Mouse (Mus musculus): Measurements from ENCODE around the gene Rsbn1.

DNA sequence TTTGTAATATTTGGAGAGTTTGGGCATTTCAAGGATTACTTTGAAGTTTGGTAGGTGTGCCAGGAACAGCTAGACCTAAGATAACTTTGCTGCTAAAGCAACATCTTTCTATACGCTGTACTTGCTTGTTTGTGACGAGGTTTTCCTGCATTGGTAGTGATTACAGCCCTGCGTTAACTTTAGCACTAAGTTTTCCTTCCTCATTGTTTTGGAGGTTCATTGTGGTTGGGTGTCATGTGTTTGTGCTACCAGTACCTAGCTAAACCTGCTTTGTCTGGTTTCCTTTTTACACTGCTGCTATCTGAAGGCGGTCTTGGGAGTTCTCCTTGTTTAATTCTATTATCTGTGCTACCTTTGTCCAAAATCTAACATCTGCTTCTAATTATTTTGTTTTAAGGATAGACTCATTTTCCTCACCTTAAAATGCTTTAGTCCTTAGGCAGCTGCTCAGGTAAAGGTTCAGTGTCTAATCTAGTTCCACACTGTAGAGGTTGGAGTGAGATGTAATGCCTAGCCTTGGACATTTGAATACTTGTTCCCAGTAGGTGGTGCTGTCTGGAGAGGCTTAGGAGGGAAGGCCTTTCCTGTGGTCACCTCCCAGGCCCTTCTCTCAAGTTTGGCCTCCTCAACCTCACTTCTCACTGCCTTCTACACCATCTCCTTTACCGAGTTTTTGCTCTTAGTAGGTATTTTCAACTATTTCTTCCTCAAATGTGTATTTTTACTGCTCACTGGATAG, 96.2 kb downstream of the Rsbn1 start:
- no peak for TF ChIP-seq SRF (IDR thresholded peaks at IDR 0.05; ENCODE audit: control insufficient read depth, insufficient read length, low read depth)
- TF ChIP-seq POLR2AphosphoS2 (IDR thresholded peaks at IDR 0.05; ENCODE audit: insufficient read length, low read depth) = no peak
- no peak for TF ChIP-seq POLR2A (IDR thresholded peaks at IDR 0.05; ENCODE audit: insufficient read length, low read depth)
- no peak for TF ChIP-seq MAX (IDR thresholded peaks at IDR 0.05; ENCODE audit: low read depth)
- no peak for TF ChIP-seq TCF12 (IDR thresholded peaks at IDR 0.05; ENCODE audit: insufficient read depth, poor library complexity, severe bottlenecking)
- TF ChIP-seq TCF3 (IDR thresholded peaks at IDR 0.05; ENCODE audit: insufficient read length, low read depth) = no peak
- no peak for TF ChIP-seq CEBPB (IDR thresholded peaks at IDR 0.05; ENCODE audit: insufficient read depth, poor library complexity, severe bottlenecking)
- no peak for TF ChIP-seq MYOD1 (IDR thresholded peaks at IDR 0.05; ENCODE audit: control insufficient read depth in 1 of 3, insufficient read length in 2 of 3, low read depth in 2 of 3)
- TF ChIP-seq USF1 (IDR thresholded peaks at IDR 0.05; ENCODE audit: low read depth) = no peak
- no peak for TF ChIP-seq E2F4 (IDR thresholded peaks at IDR 0.05; ENCODE audit: insufficient read depth)
